Mouse (Mus musculus): ENCODE measurements around the gene Krtap31-2.

The Krtap31-2 gene

GRCm38 (mm10) chr11:99935991-99936390, at the start of gene Krtap31-2:
Gene Krtap31-2, plus strand, starts transcription at chr11:99936291.
- DNase-seq (ENCODE audit: low spot score in 2 of 2): no peak

- DNase-seq (ENCODE audit: low spot score in 2 of 2): no peak
Observed at GRCm38 (mm10) chr11:99907620-99908019, 28.5 kb upstream of the Krtap31-2 start, which contains the start of gene Krtap31-1. Gene Krtap31-1, plus strand, starts transcription at chr11:99907920.

GRCm38 (mm10) chr11:99914451-99914850, 21.6 kb upstream of the Krtap31-2 start, which contains the start of gene Gm11565:
Gene Gm11565, plus strand, starts transcription at chr11:99914751.
- no peak for DNase-seq (ENCODE audit: low spot score in 2 of 2)

GRCm38 (mm10) chr11:99937751-99938264, 1.7 kb downstream of the Krtap31-2 start:
- DNase-seq (ENCODE audit: low spot score in 2 of 2): no peak

GRCm38 (mm10) chr11:99948175-99948574, 12.1 kb downstream of the Krtap31-2 start, which contains the start of gene Krtap9-5:
Gene Krtap9-5, plus strand, starts transcription at chr11:99948475.
- DNase-seq (ENCODE audit: low spot score in 2 of 2): no peak

GRCm38 (mm10) chr11:99964213-99964612, 28.1 kb downstream of the Krtap31-2 start:
- no peak for DNase-seq (ENCODE audit: low spot score in 2 of 2)

GRCm38 (mm10) chr11:99965961-99966360, 29.9 kb downstream of the Krtap31-2 start:
- DNase-seq (ENCODE audit: low spot score in 2 of 2): no peak

- DNase-seq (ENCODE audit: low spot score in 2 of 2): no peak
Observed at GRCm38 (mm10) chr11:99978953-99979352, 42.9 kb downstream of the Krtap31-2 start, which contains the start of gene Krtap29-1. Gene Krtap29-1, minus strand, starts transcription at chr11:99979053.

- no peak for DNase-seq (ENCODE audit: low spot score in 2 of 2)
Observed at GRCm38 (mm10) chr11:99982731-99983130, 46.6 kb downstream of the Krtap31-2 start.

- DNase-seq (ENCODE audit: low spot score in 2 of 2): no peak
Observed at GRCm38 (mm10) chr11:99983442-99983841, 47.4 kb downstream of the Krtap31-2 start.

GRCm38 (mm10) chr11:99985291-99986092, 49.4 kb downstream of the Krtap31-2 start:
- no peak for DNase-seq (ENCODE audit: low spot score in 2 of 2)

- no peak for DNase-seq (ENCODE audit: low spot score in 2 of 2)
Observed at GRCm38 (mm10) chr11:99986180-99986647, 50.1 kb downstream of the Krtap31-2 start, which contains the start of gene Krtap16-1. Gene Krtap16-1, minus strand, starts transcription at chr11:99986597.

Measured in spleen, postnatal 14 days (tissue).